Mouse (Mus musculus) retina, embryonic 14.5 days (tissue): ENCODE measurements around the gene Srrt.
A peak's percentile ranks its signal among the peaks of the same experiment; 100 is the strongest.

Source experiments
- DNase-seq: peaks from one replicate; pipeline ENCODE4 v3.0.0-alpha.2; 2015; ENCODE audit warnings: low spot score

The Srrt gene

DNA sequence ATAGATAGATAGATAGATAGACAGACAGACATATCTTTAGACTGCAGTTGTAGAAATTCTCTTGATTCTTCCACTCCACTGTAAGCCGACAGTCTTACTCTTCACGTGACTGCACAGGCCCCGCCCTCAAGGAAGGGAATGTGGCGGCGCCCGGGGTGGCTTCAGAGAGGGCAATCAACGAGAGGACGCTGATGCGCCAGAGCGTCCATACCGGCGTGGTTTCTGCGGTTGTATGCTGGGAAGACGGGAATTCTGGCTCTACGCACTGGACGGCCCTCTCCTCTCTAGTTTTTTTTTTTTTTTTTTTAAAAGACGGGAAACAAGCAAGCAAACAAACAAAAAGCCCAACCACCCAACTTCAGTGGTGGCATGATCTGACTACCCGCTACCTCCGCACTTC, 30.8 kb upstream of the Srrt start:
- DNase-seq: peak; percentile 90

DNA sequence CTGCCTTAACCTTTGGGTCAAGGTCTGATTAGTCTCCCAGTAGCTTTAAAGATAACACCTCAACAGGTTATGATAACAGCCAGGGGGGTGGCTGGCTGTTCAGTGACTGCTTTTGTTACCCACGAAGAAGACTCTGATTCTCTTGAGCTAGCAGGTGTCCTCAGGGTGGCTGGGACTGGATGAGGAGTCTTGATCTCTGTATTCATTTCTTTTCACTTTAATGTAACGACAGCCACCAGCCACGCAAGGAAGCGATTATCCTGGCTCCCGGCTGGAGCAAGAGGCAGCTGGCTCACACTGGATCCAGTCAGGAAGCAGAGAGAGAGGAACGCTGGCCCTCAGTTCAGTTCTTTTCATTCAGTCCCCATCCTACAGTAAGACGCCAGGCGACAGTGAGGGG, 29.7 kb upstream of the Srrt start:
- no peak for DNase-seq

DNA sequence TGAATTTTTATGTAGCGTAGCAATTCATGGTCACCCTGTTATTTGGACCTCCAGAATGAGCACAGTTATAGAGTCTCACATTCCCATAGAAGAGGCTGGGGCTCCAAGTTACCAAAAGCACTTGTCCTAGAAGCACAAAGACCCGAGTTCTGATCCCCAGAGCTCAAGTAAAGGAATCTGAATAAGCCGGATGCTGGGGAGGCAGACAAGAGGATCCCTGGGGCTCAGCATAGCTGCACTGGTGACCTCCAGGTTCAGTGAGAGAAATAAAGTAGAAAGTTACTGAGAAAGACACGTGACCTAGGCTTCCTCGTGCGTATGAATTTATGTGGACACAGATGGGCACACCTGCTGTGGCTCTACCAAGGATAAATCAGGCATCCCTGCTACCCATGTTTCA, 27.6 kb upstream of the Srrt start:
- DNase-seq: no peak

DNA sequence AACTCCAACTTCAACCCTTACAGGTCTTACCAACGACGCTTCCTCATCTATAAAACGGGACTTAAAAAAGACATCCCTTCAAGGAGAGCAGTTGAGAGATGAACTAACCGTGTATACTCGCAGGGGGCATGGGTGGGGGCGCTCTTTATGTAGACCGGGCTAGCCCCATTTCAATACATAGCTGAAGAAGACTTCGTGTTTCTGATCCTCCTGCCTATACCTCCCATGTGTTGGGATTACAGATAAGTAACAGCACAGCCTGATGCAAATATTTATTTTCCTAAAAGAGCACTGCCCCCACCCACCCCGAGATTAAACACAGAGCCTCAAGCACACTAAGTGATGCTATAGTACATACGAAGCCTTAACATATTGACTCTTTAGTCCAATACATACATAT, 26.8 kb upstream of the Srrt start:
- DNase-seq: no peak

DNA sequence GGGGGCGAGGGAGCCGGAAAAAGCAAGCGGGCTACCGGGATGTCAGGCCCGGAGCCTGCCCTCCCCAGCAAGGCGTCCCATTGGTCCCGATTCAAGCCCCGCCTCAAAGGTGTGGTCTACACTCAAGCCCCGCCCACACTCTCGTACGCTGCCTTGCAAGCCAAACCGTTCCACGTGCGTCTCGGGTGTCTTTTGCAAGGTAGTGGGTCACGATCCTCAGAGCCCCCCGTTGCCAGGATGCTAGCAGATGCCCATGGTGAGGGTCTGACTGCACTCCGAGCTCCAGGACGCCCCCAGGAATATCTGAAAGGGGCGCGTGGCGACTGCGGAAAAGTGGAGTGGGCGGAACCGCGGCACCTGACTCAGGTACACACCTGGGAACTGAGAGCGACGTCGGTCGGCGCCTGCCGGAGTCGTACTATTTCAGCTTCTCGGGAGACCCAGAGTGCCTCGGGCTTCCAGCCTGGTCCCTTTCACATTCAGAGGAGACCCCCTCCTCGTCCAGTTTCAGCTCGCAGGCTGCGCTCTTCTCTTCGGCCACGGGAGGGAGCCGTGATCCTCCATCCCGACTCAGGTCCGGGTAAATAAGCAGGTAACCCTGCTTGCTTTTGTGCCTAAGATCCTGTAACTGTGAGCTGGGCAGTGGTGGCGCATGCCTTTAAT, 26.2 kb upstream of the Srrt start, which contains the start of gene Slc12a9:
Gene Slc12a9 (minus strand): TSS at position 86 of the 663 bp plus-strand sequence.
- DNase-seq: peak; percentile 96

DNA sequence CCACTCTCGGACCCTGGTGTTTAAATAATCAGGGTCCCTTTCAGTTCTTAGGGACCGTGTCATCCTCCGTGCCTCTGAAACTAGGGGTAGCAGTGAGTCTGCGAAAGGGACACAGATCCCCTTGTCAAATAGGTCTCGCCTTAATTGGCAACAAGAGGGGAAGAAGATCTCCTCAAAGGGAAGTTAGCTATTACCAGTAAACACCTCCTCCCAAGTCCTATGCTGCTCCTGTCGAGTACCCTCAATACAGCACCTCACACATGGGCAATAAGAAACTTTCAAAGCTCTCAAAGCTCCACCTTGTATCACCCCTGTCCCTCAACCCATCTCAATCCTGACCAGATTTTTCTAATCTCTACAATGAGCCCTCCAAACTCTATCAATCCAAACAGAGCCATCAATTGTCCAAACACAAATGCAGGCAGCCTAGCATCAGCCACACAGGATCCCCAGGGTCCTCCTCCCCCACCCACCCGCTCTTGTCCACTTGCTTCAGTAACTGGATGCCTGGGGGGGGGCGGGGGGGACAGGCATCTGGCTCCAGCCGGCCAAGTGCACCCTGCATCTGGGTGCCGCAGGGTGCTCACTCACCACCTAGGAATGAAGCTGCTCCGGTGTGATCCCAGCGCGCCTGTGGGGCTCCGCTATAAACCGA, 25.5 kb upstream of the Srrt start:
- DNase-seq: no peak

DNA sequence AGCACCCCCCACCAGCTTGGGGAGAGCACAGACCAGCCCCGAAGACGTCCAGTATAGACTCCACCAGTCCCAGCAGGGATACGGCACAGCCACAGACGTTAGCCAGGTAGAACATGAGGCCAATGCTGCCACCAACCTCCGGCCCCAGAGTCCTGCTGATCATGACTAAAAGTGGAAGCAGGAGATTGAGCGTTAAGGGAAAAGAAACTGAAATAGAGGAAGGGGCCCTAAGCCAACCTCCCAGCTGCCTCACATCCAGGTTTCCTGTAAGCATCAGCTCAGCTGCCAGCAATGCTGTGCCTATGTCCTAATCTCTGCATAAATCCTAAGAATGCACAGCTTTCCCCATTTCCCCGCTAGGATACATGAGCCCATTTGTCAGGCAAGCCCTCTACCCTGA, 23.4 kb upstream of the Srrt start:
- DNase-seq: no peak

DNA sequence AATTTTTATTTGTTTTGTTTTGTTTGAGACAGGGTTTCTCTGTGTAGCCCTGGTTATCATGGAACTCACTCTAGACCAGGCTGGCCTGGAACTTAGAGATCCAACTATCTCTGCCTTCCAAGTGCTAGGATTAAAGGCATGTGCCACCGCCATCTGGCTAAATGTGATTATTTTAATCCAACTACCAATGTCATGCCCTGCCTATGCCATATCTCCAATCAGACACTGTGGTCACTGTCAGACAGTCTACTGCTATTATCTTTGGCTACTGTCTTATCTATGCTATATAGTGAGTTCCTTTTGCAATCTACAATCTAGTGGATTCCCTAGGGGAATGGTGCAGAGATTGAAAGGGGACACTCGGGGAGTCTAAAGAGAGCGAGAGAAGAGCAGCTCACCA, 13.5 kb upstream of the Srrt start:
- no peak for DNase-seq

DNA sequence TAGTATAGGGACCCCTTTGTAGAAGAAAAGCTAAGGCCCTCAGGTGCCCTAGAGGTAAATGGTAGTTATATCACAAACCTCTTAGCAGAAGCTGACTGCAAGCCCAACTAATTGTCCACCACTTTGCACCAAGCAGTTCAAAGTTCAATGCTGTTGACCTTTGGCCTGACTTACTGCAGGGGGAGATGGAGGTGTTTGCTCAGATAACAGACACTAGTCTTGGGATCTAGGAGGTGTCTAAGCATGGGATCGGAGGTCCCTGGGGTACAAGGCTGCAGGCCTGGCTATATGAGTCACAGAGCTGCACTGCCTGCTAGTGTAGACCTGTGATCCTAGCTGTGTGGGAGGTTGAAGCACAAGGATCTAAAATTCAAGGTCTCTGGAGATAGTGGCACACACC, 11.1 kb upstream of the Srrt start:
- DNase-seq: no peak

DNA sequence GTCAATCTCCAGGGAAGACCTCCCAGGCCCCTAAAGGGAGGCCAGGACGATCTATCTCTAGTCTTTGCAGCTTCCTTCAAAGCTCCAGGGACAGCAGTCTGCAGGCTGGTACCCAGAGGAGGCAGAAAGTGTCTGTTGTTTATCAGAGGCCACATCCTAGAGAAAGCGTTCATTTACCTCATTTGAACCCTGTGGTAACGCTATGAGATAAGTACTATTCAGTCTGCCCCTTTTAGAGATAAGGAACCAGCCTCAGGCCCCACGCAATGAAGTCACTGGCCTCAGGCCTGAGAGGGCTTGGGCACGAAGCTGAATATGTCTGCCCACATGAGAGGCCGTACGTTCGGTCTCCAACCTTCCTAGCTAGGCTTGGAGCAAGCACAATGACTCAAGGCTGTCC, 9.9 kb upstream of the Srrt start:
- DNase-seq: no peak

DNA sequence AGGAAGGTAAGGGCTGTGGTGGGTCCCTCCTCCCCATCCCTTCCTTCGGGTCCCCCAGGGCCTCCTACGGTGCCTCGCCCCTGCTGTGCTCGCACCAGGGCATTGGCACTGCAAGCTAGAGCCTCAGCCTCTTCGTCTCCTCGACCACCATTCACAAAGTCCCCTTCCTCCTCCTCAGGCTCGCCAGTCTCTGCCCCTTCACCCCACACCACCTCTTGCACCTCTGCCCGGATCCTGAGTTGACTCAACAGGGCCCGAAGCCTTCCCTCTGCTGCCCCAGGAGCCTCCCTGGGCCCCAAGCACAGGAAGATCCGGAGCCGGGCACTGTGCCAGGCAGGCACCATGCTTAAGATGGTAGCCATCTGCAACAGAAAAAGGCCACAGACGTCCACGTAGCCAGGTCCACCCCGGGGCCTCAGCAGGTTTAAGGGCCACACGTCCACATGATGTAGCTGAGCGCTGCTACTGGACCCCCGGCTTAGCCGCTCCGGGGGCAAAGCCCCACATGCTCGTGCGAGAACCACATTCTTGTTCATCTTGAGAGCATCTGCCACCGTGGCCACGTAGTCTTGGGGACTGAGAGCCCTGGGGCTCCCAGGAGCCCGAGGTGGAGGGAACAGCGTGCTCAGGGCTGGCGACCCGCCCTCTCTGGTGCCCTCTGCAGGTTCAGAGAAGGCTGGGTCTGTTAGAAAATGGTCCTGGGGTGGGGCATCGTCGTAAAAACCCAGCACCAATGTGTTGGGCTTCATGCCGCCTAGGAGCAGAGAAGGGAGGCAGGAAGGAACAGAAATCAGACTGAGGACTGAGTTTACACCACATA, 7.8 kb upstream of the Srrt start:
- DNase-seq: no peak

DNA sequence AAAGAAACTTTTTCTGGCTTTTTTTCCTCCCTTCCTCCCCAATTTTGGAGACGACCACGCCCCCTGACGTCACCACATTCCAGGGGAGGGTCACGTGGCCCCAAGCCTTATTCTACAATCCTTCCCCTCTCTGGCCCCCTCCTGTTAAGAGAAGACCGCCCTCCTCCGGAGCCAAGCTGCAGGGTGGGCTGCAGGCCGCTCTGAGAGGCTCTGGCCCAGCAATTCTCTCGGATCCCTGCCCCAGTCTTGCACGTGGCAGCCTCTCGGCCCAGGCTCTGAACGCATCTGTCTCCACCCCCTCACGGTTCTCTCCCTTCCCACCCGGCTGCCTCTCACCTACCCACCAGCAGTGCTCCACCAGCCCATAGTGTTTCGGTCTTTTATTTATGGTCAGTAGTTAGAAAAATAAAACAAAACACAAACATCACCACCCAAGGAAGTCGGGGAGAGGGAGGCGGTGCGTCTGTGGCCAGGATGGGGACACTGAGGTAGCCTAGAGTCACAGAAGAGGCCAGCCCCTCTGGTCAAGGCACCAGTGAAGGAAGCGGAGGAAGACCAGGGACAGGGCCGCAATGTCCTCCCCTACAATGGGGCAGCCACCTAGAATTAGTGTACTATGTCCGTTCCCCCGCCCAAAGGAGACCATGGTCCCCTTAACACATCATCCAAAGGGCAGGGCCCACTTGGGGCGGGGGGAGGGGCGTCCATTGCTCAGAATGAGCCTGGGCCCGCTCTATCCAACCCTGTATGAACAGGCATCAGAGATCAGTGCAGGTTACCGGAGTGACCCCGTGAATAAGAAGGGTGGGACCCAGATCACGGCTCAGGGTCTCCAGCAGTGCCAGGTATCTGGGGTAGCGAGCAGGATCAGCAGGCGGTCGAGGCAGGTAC, 7.0 kb upstream of the Srrt start, which contains the start of gene Trip6:
Gene Trip6 (minus strand): TSS at position 212 of the 891 bp plus-strand sequence.
- peak; percentile 79 for DNase-seq

DNA sequence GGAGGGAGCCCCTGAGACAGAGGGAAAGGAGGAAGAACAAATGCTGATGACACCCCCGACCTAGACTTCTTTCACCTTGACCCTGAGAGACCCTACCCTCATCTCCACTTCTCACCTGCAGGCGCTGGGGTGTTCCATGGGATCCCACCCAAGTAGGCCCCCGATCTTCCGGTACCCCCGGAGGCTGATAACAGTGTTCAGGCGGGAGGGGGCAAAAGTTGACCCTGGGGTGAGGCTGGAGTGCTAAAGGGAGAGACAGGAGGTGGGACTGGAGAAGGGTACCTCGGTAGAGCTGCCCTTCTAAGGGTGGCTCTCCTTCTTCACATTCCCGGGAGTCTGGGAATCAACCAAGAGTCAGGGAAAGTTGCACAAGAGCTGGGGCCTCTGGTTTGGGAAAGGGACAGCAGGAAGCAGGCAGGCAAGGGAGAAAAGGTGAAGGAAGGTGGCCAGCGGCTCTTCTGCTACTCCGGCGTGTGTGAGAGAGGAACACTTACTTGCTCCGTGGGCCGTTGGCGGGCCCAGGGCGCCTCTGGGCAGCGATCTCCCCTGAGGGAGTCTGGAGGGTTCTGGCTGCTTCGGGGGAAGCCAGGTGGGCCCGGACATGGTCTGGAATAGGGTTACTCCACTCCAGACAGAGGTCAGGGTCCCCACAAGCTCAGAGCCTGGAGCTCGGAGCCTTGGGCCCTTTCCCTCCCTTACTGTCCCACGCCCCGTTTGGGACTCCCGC, 6.2 kb upstream of the Srrt start:
- no peak for DNase-seq

DNA sequence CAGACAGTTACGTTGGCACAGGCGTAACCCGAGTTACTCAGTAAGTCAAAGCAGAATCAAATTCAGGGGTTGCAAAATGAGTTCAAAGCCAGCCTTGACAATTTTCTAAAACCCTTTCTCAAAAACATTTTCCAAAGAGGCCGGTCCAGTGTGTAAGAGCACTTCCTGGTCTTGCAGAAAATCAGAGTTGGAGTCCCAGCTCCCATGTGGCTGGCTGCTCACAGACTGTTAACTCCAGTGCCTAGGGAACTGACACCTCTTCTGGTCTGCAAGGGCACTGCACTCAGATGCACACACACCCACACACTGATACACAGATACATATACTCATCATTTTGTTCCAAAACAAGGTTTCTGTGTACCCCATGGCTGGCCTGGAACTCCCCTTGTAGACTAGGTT, 882 bp upstream of the Srrt start:
- DNase-seq: no peak

DNA sequence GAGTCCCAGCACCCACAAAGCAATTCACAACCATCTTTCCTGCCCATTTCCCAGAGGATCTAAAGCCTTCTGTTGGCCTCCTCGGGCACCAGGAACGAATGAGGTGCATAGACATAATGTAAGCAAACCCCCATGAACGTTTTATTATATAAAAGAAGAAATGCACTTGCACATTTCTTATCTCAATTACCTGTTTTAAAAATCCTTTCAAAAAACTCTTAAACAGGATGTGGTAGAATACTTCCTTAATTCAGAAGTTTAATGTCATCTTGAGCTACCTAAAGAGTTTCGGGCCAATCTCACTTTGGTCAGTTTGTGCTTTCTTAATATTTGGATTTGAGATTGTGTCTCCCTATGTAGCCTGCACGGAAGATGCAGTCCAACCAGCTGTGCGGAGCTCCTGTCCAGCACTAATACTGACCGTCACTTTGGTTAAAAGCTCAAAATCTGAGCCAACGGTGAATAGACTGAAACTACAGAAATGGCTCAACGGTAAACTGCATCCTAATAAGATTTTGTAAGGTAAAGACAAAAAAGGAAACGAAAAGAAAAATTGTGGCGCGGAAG, 952 bp downstream of the Srrt start:
- DNase-seq: no peak

DNA sequence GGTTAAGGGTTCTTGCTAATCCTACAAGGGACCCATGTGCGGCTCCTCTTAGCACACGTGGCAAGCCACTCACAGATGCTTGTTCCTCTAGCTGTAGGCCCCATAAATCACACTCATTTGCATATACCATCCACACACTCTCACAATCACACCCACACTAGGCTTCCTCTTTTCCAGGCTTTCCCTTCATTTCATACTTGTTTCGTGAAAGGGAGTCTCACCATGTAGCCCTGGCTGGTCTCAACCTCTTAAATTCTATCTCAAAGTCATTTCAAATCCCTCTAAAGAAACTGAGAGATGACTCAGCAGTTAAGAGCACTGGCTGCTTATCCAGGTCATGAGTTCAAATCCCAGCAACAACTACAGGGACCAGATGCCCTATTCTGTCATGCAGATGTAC, 1.7 kb downstream of the Srrt start:
- no peak for DNase-seq

DNA sequence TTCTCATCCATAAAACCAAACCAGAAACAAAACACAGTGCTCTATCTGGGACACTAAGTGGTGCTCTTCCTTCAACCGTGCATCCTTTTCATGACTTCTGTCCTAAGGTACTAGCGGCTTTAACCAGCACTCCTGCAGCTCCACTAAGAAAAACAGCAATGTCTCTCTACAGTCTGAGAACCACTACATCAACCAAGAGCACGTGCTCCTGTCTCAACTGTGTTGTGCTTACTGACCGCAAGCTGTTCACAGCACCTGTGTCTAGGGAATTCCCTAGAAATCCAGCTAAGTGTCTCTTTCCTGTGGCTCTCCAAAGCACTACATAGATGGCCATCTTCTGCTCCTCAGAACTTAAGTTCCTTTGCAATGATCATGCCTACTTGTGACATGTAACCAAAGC, 2.7 kb downstream of the Srrt start:
- no peak for DNase-seq

DNA sequence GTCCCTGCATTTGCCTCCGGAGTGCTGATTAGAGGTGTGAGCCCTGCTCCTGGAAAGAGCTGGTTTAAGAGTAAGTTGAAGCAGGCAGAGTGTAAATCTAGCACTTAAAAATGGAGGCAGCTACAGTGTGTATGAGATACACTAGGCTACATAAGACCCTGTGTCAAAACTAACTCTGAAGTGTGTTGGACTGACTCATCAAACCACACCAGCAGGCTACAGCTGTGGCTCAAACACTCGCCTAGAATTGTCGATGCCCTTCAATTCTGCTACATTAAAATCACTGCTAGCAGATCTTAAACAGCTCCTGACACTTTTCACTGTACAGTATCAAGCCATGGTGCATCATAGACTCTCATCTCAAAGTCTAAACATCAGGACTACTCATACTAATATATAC, 3.3 kb downstream of the Srrt start:
- DNase-seq: no peak

DNA sequence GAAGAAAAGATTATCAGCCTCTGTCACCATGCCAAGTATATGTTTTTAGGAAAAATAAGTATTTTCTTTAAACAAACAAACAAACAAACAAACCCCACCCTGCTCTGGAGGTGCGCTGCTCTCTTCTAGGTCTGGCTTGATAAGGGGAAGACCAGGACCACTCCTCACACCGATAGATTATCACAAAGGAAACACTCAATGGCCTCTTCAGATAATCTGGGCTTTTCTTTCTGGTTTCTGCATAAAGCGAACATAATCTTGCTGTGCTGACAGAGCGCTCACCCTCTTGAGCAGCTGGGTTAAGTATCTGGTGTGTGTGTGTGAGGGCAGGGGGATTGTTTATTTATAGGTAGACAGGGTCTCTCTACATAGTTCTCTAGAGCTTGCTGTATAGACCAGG, 3.9 kb downstream of the Srrt start:
- DNase-seq: no peak

DNA sequence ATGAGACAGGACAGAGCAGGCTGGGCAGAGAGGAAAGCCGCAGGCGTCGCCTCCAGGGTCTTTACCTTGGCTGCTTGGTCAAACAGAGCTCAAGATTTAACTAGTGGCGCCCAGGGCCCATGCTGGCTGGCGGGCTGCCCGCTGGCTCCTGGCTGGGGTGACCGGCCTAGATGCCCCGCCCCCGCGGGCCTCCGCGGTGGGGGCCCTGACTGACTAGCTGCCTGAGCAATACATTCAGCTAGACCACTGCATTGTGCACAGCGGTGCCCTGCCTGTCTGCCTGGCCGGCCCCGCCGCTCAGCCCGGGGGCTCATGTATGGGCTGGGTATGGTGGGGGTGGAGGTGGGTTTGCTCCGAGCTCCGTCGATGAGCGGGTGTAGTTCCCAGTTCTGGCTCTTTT, 6.2 kb downstream of the Srrt start:
- DNase-seq: no peak

DNA sequence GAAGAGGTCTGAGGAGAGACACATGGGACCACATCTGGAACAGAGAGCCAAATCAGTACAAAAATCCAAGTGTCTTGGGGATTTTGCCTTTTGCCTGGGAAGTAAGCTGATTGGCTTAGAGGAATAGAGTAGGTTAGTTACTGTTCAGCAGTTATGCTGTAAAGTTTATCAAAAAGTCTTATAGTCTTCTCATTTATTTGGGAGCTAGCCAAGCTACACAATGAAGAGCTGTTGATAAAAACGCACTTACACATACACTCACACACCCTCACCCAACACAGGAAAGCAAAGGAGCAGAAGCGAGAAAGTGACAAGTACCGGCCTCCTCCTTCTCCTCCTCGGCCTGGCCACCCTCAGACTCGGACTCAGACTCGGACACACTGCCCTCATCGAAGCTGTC, 8.2 kb downstream of the Srrt start:
- DNase-seq: no peak
